Mouse (Mus musculus) heart, adult 11 months (tissue): ENCODE measurements around the gene Zfp101.

Source experiments
- DNase-seq: peaks from one replicate; pipeline ENCODE4 v3.0.0; 2022

Zfp101 gene

DNA sequence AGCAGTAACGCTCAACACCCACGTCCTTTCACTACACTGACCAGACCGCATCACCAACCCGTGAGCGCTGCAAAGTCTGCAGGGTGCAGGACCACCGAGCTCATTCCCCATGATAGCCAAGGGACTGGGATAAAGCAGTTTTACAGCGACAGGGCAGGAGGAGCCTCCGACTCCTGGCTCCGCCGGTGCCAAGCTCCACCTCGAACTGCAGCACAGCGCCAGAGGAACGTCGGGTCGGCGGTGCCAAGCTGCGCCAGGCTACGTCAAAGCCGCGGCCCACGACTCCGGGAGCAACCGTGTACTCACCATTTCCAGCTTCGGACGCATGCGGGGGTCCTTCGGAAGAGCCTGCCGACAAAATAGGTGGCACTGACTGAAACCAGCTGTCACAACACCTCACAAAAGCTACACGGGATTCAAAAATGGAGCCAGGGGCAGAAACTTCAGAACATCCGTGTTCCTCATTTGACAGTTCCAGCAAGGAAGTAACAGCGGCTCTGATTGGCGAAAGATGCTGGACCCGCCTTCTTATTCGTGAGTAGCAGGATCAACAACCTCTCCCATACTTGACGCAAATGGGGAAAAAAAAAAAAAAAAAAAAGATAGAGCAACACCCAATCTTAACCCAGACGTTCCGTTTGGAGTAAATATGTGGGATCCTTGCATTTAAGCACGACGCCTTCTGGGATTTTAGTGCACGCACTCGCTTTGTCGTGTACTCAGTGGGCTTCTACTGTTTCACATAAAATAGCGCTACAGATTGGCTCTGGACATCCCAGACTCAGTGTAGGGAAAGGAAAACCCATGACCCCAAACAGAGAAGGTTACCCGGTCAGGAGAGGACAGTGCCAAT, at the start of gene Zfp101:
Gene Zfp101, minus strand, starts transcription at position 460 of the 853 bp plus-strand sequence.
- DNase-seq, result peak; percentile 100

DNA sequence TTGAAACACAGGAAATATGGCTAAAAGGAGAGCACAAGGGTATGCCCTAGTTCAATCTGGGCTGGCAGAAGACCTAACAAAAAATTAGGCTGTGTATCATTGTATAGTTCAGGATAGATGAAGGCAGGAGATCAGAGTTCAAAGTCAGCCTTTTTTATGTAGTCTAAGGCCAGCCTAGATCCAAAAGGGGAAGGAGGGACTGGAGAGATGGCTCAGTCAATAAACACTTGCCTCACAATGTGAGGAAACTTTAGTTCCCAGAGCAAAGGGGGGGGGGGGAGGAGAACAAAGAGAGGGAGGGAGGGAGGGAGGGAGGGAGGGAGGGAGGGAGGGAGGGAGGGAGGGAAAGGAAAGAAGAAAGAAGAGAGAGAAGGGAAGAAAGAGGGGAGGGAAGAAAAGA, 46.7 kb upstream of the Zfp101 start:
- DNase-seq, result no peak

DNA sequence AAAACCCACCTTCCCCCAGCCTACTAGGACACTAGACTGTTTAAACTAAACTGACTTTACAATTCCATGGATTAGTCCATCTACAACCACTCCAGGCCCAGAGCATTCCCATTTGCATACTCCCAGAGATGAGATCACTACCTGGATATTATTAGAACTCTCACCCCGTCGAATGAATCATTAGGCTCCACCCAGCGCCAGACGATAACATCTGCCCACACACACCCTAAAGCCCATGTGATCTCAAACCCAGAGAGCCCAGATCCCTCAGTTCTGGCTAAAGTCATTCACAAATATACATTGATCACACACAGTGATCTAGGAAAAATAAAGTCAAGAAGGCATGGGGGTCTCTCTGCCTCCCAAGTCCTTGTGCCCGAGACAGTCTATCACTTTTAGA, 45.5 kb upstream of the Zfp101 start:
- DNase-seq, result peak; percentile 91

DNA sequence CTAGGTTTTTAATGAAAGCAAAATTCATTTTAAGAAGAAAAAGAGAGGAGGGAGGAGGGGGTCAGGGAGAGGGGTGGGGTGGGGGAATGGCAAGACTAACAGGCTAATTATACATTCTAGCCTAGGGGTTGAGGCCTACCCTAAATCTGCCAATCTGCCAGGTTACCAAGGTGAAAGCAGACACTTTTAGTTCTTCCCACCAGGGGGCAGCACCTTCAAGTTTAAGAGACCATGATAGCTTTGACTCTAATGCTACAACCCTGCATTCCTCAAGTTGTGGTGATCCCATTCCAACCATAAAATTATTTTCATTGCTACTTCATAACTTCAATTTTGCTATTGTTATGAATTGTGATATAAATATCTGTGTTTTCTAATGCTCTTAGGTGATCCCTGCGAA, 44.7 kb upstream of the Zfp101 start:
- DNase-seq, result peak; percentile 92

DNA sequence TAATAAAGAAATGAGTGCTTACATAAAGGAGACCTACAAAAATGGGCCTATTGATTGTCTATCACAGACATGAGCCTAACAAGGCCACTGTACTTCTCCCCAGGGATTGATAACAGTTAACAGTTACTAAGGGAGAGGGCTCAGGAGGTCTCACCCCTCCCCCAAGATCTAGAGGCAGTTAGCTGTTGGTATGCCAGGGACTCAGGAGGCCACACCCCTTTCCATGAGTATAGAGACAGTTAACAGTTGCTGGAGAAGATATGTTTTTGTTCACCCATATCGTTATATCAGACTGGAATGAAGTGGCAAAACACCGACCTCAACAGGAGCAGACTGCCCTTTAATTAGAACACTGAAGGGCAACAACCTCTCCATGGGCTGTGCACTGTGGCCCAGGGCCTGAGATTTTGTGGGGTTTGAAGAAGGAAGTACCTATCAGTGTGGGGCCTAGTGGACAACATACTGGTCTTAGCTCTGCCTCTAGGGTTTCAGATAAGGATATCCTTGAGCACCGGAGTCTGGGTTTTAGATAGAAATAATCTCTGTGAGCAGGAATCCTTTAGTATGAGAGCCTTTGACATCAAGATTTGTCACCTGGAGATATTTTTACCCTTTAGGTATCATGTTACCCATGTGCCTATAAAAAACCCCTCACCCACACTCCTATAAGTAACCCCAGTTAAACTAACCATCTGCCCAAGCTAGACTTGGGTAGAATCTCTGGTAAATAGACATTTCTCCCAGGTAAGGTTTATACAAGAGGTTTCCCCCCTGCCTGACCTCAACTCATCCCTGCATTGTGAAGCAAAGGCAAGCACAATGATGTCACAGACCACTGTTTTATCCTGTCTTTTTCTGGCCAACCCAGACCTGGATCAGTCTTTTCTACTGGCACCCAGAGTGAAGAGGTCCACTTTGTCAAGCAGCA, 37.8 kb upstream of the Zfp101 start, which contains the start of gene Actl9:
Gene Actl9, plus strand, starts transcription at position 878 of the 928 bp plus-strand sequence.
- DNase-seq, result peak; percentile 41

DNA sequence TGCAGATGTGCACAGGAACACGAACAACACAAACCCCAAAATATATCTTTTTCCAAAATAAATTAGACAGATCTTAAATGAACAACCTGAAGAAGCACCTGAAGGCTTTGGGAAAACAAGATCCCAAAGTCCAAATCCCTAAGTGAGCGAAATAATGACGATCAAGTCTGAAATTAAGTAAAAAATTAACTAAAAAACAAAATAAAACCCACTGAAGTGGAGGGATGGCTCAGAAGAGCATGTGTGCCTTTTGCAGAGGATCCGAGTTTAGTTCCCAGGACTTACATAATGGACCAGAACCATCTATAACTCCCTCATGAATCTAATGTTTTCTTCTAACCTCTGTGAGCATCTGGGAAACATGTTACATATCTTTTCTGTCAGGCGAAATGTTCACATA, 2.2 kb downstream of the Zfp101 start:
- no peak for DNase-seq

DNA sequence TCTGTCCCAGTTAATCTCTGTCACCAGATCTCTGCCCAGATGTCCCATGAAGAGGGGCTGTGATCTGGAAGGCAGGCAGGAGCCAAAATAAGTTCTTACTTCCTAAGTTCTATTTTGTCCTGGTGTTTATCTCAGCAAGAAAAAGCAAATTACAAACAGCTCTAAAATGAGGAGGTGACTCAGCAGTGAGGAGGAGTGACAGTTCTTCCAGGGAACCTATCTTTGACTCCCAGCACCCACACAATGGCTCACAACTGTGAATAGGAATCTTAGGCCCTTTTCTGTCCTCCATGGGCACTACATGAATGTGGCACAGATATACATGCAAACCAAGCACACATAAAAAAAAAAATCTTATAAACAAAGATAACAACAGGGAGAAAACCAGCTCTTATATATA, 8.7 kb downstream of the Zfp101 start:
- DNase-seq, result no peak

DNA sequence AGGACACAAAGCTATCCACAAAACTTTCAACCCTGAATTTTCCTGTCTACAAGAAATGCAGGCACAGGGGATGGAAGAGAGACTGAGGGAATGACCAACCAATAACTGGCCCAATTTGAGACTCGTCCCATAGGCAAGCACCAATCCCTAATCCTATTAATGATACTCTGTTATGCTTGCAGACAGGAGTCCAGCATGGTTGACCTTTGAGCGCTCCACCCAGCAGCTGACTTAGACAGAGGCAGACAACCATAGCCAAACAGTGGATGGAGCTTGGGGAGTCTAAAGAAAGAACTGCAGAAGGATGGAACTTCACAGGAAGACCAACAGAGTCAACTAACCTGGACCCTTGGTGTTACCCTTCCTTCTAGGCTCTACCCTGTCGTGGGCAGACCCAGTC, 21.6 kb downstream of the Zfp101 start:
- DNase-seq, result no peak

DNA sequence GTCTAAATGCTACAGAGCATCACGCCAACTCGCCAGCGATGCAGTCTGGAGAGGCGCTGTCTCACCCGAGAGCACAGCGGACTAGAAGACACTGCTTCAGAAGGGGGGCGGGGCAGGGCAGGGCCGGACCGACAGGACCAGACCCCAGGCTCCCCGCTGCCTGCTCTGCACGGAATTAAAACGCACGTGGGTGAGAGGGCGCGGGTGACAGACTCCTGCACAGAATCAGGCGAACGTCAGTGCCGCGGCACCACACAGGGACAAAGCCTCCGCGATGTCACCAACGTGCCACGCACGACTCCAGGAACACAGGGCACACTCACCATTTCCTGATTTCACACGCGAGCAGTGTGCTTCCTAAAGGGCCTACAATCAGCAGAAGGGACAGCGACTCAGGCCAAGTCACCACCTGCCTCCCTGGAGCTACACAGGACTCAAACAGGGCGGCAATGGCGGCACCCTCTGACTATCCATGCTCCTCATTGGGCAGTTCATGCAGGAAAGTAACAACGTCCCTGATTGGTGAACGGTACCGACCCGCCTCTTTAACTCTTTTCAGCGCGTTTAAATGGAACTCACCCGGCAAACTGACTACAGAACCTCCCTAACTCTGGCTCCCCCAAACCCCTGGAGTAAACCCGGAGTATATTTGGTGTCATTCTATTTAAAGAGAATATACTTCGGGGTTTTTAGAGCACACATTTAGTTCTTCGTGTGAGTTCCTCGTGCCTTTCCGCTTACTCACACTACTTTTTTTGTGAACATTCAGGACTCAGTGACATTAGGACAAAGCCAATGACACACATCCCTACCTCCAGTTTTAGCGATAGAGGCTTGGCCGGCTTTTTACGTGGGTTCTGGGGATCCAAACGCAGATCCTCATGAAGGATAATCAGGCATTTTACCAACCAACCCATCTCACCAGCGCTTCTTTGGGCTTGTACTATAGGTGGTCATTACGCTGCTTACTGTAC, 35.7 kb downstream of the Zfp101 start, which contains the start of gene Zfp81:
Gene Zfp81, minus strand, starts transcription at position 468 of the 974 bp plus-strand sequence.
- DNase-seq, result peak; percentile 99

DNA sequence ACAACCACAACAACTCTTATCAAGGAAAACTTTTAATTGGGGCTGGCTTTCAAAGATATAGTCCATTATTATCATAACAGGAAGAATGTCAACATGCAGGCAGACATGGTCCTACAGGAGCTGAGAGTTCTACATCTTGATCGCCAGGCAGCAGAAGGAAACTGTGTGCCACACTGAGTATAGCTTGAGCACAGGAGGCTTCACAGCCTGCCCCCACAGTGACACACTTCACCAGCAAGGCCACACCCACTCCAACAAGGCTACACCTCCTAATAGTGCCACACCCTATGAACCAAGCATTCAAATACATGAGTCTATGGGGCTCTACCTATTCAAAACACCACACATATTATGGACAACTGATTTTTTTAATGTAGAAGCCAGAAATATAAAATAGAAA, 41.5 kb downstream of the Zfp101 start:
- no peak for DNase-seq
